Mouse (Mus musculus): ENCODE measurements at regions not wholly inside any gene's neighbourhood (a gene's known extent, or its start where the extent isn't known, plus 50 kb on each side); places are given as distances from the start of the nearest gene placed in this dataset.
"Not testable (repeated sequence)": the region's sequence is repeated elsewhere in the genome, so short reads cannot be mapped to it uniquely, and the experiment has no call there.

GRCm38 (mm10) chr13:44449216-44449830, 280.0 kb upstream of the Jarid2 start:
- DNase-seq (ENCODE audit: low read depth, low spot score), result no peak

DNA sequence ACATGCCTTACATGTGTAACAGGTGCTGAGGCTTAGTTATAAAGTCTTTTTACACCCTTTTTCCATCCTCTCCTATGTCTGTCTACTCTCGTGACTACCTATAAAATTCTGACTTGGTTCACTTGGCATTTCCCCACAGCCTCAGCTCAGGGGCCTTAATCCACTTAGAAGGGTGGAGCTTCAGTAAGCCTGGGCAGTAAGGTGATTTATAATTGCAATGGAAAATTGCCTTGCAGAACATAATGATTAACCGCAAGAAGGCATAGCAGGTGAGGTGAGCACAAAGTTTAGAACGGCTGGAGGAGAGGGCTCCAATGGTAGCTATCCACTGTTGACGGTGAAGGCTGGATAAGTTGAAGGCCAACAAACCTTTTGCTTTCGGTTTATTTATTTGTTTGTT, 278.1 kb upstream of the Jarid2 start:
- no peak for DNase-seq (ENCODE audit: low read depth, low spot score)

DNA sequence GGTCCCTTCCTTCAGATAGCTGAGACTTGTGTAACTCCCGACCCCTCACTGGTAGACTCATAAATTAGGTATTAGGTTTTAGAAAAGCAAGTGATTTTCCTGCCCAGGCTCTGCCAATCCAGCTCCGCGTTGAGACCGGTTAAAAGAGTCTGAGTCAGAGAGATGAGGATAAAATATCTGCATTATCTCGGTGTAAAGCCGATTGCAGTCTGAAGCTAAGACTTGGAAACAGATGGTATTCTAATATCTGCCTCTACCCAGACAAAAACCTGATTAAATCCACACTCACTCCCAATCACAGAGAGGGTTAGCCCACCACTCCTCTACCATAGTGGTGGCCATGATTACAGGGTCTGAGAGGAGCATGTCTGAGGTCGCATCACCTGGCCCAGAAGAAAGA, 276.1 kb upstream of the Jarid2 start:
- DNase-seq (ENCODE audit: low read depth, low spot score), result no peak

DNA sequence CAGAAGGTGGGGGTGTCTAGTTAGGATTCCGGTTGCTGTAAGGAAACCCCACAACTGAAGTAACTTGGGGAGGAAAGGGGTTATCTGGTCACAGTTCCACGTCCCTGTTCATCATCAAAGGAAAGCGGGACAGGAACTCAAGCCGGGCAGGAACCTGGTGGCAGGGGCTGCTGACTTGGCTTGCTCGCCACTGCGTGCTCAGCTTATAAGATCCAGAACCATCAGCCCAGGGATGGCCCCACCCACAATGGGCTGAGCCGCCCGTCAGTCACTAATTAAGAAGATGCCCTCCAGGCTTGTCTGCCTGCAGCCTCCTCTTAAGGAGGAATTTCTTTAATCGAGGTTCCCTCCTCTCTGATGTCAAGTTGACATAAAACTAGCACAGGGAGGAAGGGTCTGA, 275.1 kb upstream of the Jarid2 start:
- DNase-seq (ENCODE audit: low read depth, low spot score), result peak; percentile 26

- DNase-seq (ENCODE audit: low read depth, low spot score), result no peak
Observed at GRCm38 (mm10) chr13:44455193-44455592, 274.1 kb upstream of the Jarid2 start.

- DNase-seq (ENCODE audit: low read depth, low spot score), result no peak
Observed at GRCm38 (mm10) chr13:44458744-44459143, 270.5 kb upstream of the Jarid2 start.

DNA sequence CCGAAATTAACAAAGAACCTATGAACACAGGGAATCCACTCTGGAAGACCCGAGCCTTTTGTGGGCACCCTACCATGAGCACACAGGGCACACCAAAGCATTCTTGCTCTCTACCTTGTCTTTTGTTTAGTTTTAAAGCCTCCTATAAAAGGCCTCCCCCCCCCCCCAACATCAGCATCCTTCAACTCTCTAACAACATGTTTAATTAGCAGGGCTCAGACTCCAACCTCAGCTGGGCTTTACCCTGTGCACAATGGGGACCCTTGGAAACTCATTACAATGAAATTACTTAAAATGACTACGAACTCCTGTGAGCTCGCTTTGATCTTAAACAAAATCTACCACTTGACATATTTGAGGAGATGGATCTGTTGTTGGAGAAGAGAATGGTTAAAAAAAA, 270.1 kb upstream of the Jarid2 start:
- no peak for DNase-seq (ENCODE audit: low read depth, low spot score)

GRCm38 (mm10) chr13:44463675-44464074, 265.6 kb upstream of the Jarid2 start:
- DNase-seq (ENCODE audit: low read depth, low spot score), result no peak

DNA sequence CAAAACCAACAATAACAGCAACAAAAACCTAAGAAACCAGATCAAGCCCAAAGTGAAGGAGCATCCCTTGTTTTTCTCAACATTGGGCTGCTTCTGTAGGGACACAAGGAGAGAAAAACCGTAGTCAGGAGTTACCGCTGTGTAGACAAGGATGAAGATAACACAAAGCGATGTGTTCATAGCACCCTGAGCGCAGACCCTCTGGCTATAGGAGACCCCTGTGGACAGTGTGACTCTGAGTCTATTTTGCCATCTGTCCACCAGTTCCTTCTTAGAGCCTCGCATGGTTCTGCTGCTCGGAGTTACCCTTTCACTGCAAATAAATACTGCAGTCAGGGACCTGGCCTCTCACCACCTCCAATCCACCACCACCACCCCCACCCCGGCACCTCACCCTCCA, 263.7 kb upstream of the Jarid2 start:
- no peak for DNase-seq (ENCODE audit: low read depth, low spot score)

DNA sequence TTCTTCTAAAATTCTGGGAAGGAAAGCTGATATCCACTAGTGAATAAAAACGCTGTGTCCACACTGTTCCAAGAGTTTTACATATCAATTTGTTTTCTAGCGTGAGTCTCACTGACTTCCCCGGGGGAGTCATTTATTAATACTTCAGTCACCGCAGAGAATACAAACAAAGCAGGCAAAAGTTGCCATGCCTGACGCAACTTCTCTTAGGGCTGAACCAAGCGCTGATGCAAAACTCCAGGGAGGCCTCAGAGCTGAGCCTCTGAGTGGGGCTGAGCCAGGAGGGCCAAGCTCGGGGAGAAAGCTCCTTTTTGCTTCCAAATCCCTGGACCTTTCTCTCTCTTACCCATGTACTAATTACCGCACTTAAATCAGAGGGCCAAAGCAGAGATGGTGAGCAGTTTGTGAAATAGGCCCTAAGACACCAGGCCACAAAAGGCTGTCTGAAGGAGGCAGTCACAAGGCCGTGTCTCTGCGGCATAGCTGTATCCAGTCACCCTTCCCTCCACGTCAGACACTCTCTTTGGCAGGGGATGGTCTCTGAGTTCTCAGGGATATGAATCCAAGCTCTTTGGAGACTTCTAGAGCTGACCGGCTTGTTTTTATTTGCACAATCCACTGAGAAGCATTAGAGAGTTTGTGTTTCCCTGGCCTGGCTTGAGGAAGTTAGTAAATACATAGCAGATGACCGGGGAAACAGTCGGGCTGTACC, 260.2 kb upstream of the Jarid2 start:
- DNase-seq (ENCODE audit: low read depth, low spot score), result no peak

- no peak for DNase-seq (ENCODE audit: low read depth, low spot score)
Observed at GRCm38 (mm10) chr13:44469675-44470074, 259.6 kb upstream of the Jarid2 start.

DNA sequence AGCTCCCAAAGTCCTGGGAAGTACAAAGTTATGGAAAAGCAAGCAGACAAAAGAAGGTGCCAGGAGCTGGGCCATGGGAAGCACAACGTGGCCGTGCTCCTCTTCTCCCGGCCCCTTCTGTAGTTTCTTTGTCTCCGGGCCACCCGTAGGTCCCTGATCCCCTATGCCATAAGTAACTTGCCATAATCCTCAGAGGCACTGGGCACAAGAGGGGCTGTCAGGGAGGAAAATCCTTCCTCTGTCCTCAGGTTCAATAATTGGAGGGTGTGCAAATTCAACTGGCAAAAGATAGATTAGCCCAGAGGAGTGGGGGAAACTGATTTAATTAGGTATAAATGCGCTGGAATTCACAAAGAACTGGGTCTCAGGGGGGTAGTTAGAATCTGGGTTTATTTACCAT, 256.1 kb upstream of the Jarid2 start:
- no peak for DNase-seq (ENCODE audit: low read depth, low spot score)

DNA sequence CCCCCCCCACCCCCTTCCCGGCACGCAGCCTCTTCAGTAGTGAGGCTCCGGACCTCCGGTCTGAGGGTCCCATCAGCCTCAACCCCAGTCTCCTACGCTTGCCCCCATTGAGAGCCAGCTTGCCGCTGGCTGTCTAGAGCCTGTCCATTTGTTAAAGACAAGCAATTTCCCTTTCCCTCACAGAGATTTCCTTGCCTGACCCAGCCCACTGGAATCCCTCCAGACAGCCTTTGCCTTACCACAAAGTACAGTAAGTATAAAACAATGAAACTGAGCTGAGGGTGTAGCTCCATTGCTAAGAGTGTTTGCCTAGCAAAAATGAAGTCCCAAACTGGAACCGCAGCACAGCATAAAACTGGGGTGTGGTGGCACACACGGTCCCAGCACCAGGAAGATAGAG, 252.4 kb upstream of the Jarid2 start:
- DNase-seq (ENCODE audit: low read depth, low spot score), result no peak

GRCm38 (mm10) chr13:44480128-44480527, 249.1 kb upstream of the Jarid2 start:
- DNase-seq (ENCODE audit: low read depth, low spot score), result no peak

DNA sequence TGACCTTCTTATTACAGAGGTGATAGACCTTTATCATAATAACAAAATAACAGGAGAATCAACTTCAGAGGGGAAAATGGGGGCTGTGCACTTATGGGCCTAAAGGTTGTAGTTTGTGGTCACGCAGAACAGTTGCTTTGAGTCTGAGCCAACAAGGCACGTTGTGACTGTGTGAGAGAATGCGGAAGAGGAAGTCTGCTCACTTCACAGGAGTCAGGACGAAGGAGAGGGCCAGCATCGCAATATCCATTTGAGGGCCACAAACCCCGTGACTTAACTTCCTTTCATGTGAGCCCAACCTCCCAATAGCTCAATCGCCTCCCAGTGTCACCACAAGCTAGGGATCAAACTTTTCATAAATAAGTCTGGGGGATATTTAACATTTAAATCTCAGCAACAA, 246.6 kb upstream of the Jarid2 start:
- no peak for DNase-seq (ENCODE audit: low read depth, low spot score)

- DNase-seq (ENCODE audit: low read depth, low spot score), result no peak
Observed at GRCm38 (mm10) chr13:44484582-44485329, 244.5 kb upstream of the Jarid2 start.

DNA sequence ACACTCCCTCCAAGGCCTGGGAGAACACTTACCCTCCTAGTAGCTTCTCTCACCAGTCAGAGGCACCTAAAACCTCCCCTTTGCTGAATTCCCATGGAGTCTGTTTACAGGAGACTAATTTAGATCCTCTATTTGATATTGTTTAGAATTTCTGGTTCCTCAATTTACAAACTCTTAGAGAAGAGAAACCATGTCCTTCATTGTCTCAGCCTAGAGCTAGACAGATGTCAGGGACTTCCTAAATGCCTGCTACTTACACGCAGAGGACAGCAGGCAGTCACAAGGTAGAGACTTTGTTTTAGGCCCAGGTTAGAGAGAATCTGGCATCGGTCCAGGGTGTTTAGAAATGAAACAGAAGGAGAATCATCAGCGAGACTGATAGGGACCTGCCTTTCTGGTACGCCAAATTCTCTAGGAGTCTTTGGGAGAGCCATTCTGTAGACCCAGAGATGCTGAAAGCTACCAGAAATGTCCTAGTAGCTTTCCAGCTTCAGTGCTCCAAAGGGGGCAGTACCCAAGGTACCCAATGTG, 238.3 kb upstream of the Jarid2 start:
- DNase-seq (ENCODE audit: low read depth, low spot score), result no peak

DNA sequence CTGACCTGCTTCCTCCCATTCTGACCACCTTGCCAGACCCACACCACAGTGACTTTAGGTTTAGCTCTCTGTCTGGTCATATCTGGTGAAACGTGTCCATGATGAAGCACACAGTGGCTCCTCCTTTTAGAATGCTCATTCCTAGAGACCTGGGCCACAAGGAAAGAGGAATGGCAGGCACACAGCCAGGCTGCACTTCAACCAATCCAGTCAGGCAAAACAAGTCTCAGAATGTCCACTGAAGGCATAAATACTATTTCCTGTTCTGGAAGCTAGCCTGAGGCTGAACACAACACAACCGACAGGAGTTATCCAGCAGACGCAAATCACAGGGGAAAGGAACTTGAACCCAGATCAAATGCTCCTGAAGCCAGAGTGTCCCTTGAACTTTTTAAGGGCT, 235.4 kb upstream of the Jarid2 start:
- DNase-seq (ENCODE audit: low read depth, low spot score), result no peak

GRCm38 (mm10) chr13:44495450-44495849, 233.8 kb upstream of the Jarid2 start:
- DNase-seq (ENCODE audit: low read depth, low spot score), result no peak

GRCm38 (mm10) chr13:44496596-44496995, 232.7 kb upstream of the Jarid2 start:
- DNase-seq (ENCODE audit: low read depth, low spot score), result no peak

GRCm38 (mm10) chr13:44500896-44501295, 228.4 kb upstream of the Jarid2 start:
- not testable (repeated sequence) for DNase-seq (ENCODE audit: low read depth, low spot score)

DNA sequence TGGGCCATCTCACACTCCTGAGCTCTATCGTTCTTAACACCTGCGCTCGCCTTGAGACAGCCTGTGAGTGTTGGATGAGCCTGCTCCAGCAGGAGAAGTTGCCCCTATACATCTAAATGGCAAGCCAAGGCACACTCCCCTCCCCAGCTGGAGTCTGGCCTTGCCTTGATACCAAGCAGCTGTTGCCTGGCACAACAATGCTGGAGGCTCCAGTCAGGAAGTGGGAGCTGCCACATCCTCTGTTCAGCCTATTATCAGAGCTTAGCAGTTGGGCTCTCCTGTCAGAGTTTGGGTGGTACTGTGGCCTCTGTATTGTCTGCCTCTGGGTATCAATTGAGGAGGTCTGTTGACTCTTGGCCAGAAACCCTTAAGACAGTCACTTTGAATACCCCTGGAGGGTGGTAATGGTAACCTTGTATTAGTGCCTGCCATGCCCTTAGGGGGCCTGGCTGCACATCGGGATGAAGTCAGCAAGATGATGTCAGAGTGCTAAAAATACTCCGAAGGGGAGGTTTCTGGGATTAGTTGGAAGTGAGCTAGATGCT, 227.4 kb upstream of the Jarid2 start:
- DNase-seq (ENCODE audit: low read depth, low spot score), result no peak
